Mouse (Mus musculus) megakaryocyte, adult 5-6 weeks (primary cell): ENCODE results near the gene Zyg11b. TPM values are rescaled to one million over a fixed set of nuclear protein-coding genes. Genes with fewer than 3 reads are reported as not detected.

ENCODE experiments used
- ATAC-seq: 2 replicates; pipeline ENCODE4 v1.8.0; 2016; ENCODE audit warnings: mild to moderate bottlenecking, inconsistent platforms; ENCODE audit not compliant: poor library complexity, severe bottlenecking
- total RNA-seq, 2 experiments: library from RNA; stranded (forward) in 1 of 2; stranded (reverse) in 1 of 2; fragments of 153-499, 151-499 nt in 1 of 2; fragments of 221-1000, 200-1000 nt in 1 of 2; gene quantifications; 2 replicates each; pipeline versions ENCODE4 v1.2.3 to v1.2.4; 2015 to 2017

The Zyg11b gene
- total RNA-seq, 2 experiments from 2014 or later = 18.9 to 21.6 TPM

GRCm38 (mm10) chr4:108318649-108319615 is 18.0 kb upstream of the Zyg11b start:
- ATAC-seq = peak; percentile 82

GRCm38 (mm10) chr4:108317656-108318605 is 17.0 kb upstream of the Zyg11b start:
- peak; percentile 42 for ATAC-seq

GRCm38 (mm10) chr4:108314041-108314440 is 13.1 kb upstream of the Zyg11b start:
- no peak for ATAC-seq

GRCm38 (mm10) chr4:108310706-108311105 is 9.8 kb upstream of the Zyg11b start:
- ATAC-seq = peak; percentile 40; the same call in 1 of the 2 replicates

- ATAC-seq = peak; percentile 41
These were observed 1.5 kb upstream of the Zyg11b start for GRCm38 (mm10) chr4:108302296-108302890.

- no peak for ATAC-seq
These were observed 630 bp downstream of the Zyg11b start for GRCm38 (mm10) chr4:108300266-108300665.

GRCm38 (mm10) chr4:108276973-108277372 is 23.9 kb downstream of the Zyg11b start:
- ATAC-seq = no peak

GRCm38 (mm10) chr4:108272286-108272685 is 28.6 kb downstream of the Zyg11b start:
- no peak for ATAC-seq

GRCm38 (mm10) chr4:108265774-108266173 is 35.1 kb downstream of the Zyg11b start:
- ATAC-seq = no peak

- no peak for ATAC-seq
These were observed 47.6 kb downstream of the Zyg11b start for GRCm38 (mm10) chr4:108253317-108253716.

GRCm38 (mm10) chr4:108250501-108250900 is 50.4 kb downstream of the Zyg11b start:
- no peak for ATAC-seq

GRCm38 (mm10) chr4:108249314-108249713 is 51.6 kb downstream of the Zyg11b start:
- no peak for ATAC-seq

GRCm38 (mm10) chr4:108233654-108234053 is 67.2 kb downstream of the Zyg11b start:
- ATAC-seq = no peak

GRCm38 (mm10) chr4:108225341-108225872 is 75.5 kb downstream of the Zyg11b start:
- ATAC-seq = no peak

GRCm38 (mm10) chr4:108222507-108222906 is 78.4 kb downstream of the Zyg11b start:
- ATAC-seq = no peak

- ATAC-seq = no peak
These were observed 81.9 kb downstream of the Zyg11b start for GRCm38 (mm10) chr4:108219019-108219418.

GRCm38 (mm10) chr4:108217332-108218179 is 83.3 kb downstream of the Zyg11b start, which contains the start of gene Zyg11a:
TSS of gene Zyg11a (minus strand) at chr4:108218048.
- no peak for ATAC-seq

GRCm38 (mm10) chr4:108213023-108213422 is 87.9 kb downstream of the Zyg11b start:
- no peak for ATAC-seq

GRCm38 (mm10) chr4:108204629-108205028 is 96.3 kb downstream of the Zyg11b start:
- ATAC-seq = no peak
